Mouse (Mus musculus) forebrain, embryonic 10.5 days (tissue): Measurements from ENCODE around the gene 1700011L22Rik. TPM values are rescaled to one million over a fixed set of nuclear protein-coding genes. Genes with fewer than 3 reads are reported as not detected.

Experiments
- DNase-seq: peaks from one replicate; pipeline ENCODE4 v3.0.0-alpha.2; 2017; ENCODE audit warnings: low spot score; ENCODE audit errors: extremely low spot score
- H3K27ac ChIP-seq: fragments of 300-500 bp; sonication (generic); 2 replicates; pipeline ENCODE4 v1.5.1; 2016; ENCODE audit warnings: mild to moderate bottlenecking
- H3K27me3 ChIP-seq: fragments of 300-500 bp; sonication (generic); 2 replicates; pipeline ENCODE4 v1.6.1; 2016; ENCODE audit warnings: mild to moderate bottlenecking; ENCODE audit not compliant: poor library complexity, severe bottlenecking
- H3K36me3 ChIP-seq: fragments of 300-500 bp; sonication (generic); replicated peaks from 2 replicates; pipeline ENCODE4 v1.6.1; 2016; ENCODE audit warnings: mild to moderate bottlenecking, moderate library complexity
- H3K4me1 ChIP-seq: fragments of 300-500 bp; sonication (generic); 2 replicates; pipeline ENCODE4 v1.6.1; 2016
- H3K4me3 ChIP-seq: fragments of 300-500 bp; sonication (generic); 2 replicates; pipeline ENCODE4 v1.5.1; 2016; ENCODE audit warnings: mild to moderate bottlenecking, moderate library complexity
- H3K9me3 ChIP-seq: fragments of 300-500 bp; sonication (generic); 2 replicates; pipeline ENCODE4 v1.6.1; 2016; ENCODE audit warnings: mild to moderate bottlenecking, moderate library complexity
- WGBS: fragments of 180-500 bp; shearing (Covaris S2); methylation state at CpG from one replicate; pipeline ENCODE4 v1.1.7; 2016; 5-methylcytosine and 5-hydroxymethylcytosine counted together
- polyA plus RNA-seq: library from polyadenylated mRNA; unstranded; fragments of >200 nt; fragmentation: Nextera tagmentation; extraction: Ambion mirVana; gene quantifications from 2 replicates; pipeline ENCODE4 v1.2.1, GENCODE M21; 2016

1700011L22Rik gene
- polyA plus RNA-seq: not detected in 2 replicates

DNA sequence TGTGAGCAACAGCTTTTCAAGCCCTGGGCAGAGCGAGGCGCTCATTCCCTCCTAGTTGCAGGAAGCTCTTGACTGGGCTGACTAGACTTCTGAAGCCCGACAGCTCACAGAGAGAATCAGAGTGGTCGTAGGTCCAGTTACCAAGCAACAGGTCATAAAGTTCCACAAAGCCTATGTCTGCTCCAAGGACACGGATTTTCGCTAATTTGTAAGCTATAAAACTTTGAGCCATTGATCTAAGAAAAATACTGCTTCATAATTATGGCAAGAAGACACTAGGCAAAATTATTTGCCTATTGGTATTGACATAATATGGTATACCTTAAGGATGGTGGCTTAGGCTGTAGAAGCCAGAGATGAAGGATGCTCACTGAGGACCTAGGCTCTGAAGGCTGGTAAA, at the start of gene 1700011L22Rik:
Gene 1700011L22Rik (minus strand): TSS at position 101 of the 400 bp plus-strand sequence.
- Histone ChIP-seq H3K27ac (no peak within 1 kb of the TSS), H3K27me3 (no peaks in the 10 kb centered on the region), H3K4me3 (no peak within 1 kb of the TSS), H3K9me3 (no peaks in the 10 kb centered on the region), H3K36me3 (no peaks in the 10 kb centered on the region), H3K4me1 (no peaks in the 10 kb centered on the region)
- no peak for DNase-seq
- WGBS: 97% methylated on average over 6 of the region's 6 CpGs

DNA sequence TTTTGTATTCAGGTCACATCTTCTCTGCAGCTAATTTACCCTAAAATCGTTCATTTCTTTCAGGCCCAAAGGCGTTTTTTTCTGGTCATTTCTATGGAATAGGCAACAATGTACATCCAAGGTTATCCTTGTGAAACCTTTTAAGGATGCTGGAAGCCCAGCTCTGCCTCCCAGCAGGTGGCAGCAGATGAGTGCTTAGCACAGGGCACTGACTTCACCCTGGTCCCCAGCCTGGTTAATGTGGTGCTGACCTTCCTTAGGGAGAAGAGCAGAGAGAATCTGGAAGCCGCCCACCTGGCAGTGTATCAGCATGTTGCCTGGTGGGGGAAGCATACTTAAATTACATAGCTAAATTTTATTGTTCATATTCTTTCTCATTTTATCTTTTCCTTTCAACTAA, 49.4 kb upstream of the 1700011L22Rik start:
- Histone ChIP-seq H3K9me3 (no peaks in the 10 kb centered on the region), H3K27ac (no peak overlapping the region), H3K36me3 (no peaks in the 10 kb centered on the region), H3K4me1 (peaks cover 42% of the 10 kb centered on the region), H3K4me3 (no peak overlapping the region), H3K27me3 (no peaks in the 10 kb centered on the region)
- no peak for DNase-seq
- WGBS: 65% methylated on average over 3 of the region's 3 CpGs

DNA sequence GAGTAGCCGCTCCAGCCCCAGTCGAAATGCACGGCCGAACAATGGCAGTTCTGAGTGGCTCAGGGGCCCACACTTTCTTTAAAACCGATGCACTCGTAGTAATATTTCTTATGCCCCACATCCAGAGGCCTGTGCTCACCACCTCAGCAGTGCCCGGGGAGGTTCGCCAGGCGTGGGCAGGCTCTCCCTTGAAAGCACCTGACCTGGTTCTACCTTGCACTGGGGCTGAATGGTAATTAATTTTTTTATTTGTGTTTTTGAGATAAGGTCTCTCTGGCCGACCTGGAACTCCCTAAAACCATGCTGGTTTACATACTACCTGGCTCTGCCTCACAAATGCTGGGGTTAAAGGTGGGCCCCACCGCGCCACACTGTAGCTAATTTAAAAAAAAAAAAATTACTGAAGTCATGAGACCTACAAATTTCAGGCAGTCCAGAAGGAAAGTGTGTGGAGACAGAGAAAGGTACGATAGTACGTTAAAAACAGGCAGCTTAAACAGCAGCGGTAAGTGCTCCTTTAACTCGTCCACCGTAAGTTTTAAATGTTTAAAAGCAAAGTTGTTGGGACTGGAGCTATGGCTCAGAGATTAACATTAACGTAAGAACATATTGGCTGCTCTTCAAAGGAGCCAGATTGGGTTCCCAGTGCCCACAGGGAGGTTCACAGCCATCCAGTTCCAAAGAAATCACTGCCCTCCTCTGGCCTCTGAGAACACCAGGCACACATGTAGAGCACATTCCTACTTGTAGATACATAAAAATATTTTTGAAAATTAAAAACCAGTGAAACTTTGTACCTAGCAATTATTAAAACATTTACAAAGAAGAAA, 47.1 kb upstream of the 1700011L22Rik start:
- 15% methylated on average over 18 of the region's 18 CpGs for WGBS
- no peak for DNase-seq
- H3K4me1 ChIP-seq: peaks cover 42% of the 10 kb centered on the region

DNA sequence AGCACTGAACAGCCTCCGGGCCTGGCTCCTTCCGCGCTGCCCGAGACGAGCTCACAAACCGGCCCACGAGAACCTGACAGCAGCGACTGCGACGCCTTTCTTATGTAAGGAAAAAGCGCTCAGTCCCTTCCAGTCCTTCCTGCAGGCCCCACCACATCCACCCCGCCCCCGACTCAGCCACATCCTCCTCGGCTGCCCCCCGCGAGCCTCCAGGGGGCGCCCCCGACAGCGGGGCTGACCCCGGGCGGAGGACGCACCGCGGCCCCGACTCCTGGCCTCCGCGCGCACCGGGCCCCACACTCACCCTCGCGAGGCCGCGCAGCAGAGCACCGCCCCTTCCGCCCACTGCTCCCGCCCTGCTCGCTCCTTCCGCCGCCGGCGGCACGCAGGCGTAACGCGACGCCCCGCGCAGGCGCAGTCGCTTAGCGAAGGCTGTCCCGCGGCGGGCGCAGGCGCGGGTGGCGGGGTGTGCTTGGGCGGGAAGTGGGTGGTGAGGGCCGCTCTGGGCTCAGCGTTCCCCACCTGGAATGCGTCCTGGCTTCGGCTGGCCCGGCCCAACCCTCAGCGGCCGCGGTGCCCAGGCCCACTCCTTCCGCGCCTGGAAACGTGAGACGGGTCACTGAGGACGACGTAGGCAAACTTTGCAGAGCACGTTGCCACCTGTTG, 46.4 kb upstream of the 1700011L22Rik start, which contains the start of gene Mmaa:
Gene Mmaa (minus strand): TSS at position 328 of the 666 bp plus-strand sequence.
- no peaks in the 10 kb centered on the region for H3K36me3 ChIP-seq
- peak within 1 kb of the TSS; percentile 67 for H3K4me3 ChIP-seq
- H3K4me1 ChIP-seq: peaks cover 42% of the 10 kb centered on the region
- no peaks in the 10 kb centered on the region for H3K27me3 ChIP-seq
- peak within 1 kb of the TSS; percentile 97 for H3K27ac ChIP-seq
- DNase-seq: peak; percentile 95
- no peaks in the 10 kb centered on the region for H3K9me3 ChIP-seq
- WGBS: under 1% methylated on average over 74 of the region's 74 CpGs

More for the DNA sequence above, 47.1 kb upstream of the 1700011L22Rik start:
- peak overlapping the region; percentile 97 for H3K27ac ChIP-seq
- no peaks in the 10 kb centered on the region for H3K36me3 ChIP-seq
- H3K27me3 ChIP-seq: no peaks in the 10 kb centered on the region
- H3K9me3 ChIP-seq: no peaks in the 10 kb centered on the region
- peak overlapping the region; percentile 67 for H3K4me3 ChIP-seq

DNA sequence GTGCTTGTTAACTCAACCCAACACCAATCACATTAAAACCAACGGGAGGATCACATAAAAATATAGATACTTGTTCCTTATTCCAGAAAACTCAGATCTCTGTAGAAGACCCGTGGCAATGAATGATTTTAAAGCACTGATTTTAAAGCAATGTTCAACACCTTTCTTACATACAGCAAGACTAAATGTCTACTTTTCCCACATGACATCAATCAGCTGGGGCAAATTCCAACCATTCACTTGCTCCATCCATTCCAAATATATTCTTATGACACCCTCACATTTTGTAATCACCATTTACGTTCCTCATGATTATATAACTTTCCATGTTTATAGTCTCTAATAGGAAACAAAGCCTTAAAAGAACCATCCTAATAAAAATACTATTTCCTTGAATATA, 45.5 kb upstream of the 1700011L22Rik start:
- peak overlapping the region; percentile 67 for H3K4me3 ChIP-seq
- H3K4me1 ChIP-seq: peaks cover 42% of the 10 kb centered on the region
- no peaks in the 10 kb centered on the region for H3K36me3 ChIP-seq
- WGBS: 79% methylated on average over 3 of the region's 3 CpGs
- no peaks in the 10 kb centered on the region for H3K27me3 ChIP-seq
- DNase-seq: no peak
- peak overlapping the region; percentile 97 for H3K27ac ChIP-seq
- H3K9me3 ChIP-seq: no peaks in the 10 kb centered on the region

DNA sequence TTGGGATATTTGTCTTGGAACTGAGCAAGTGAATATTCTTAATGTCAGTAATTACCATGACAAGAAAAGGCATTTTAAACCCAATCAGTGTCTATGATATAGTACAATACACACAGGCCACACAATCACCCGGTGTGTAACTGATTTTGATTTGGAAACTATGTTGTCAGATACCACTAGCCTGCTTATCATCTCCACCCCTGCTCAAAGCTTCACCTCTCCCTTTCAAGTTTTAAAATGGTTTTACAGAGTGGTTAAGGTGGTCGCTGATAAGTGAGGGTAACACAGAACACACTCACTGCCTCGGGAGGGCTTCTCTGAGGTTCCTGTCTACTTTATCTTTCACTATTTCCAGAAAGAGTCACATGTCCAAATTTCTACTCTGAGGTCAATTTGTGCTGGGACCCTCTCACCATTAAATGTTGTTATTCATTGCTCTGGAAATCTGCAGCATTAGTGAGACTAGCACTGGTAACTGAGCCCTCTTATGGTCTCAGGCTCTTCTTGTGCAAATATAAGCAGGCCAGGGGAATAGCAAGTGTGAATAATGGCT, 44.4 kb upstream of the 1700011L22Rik start:
- no peaks in the 10 kb centered on the region for H3K27me3 ChIP-seq
- WGBS: 92% methylated on average over 3 of the region's 3 CpGs
- H3K9me3 ChIP-seq: no peaks in the 10 kb centered on the region
- DNase-seq: no peak
- peaks cover 40% of the 10 kb centered on the region for H3K4me1 ChIP-seq
- no peaks in the 10 kb centered on the region for H3K36me3 ChIP-seq
- H3K27ac ChIP-seq: no peak overlapping the region
- H3K4me3 ChIP-seq: no peak overlapping the region

DNA sequence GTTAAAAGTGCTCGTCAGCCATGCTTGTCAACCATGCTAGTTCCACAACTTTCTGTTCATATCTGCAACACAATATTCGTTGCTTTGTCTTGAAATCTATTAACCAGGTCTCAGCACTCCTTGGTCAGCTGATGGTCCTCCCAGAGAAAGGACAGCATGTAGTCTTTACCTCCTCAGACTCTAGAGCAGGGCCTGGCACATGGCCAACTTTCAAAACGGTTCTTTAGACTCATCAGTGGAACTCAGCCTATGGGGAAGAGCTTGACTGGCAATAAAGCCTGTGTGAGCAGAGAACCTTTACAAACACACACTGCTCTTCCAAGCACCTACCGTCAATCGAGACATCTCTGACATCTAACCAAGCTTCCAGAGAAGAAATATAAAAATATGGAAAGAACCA, 41.2 kb upstream of the 1700011L22Rik start:
- no peak for DNase-seq
- H3K27ac ChIP-seq: no peak overlapping the region
- no peaks in the 10 kb centered on the region for H3K27me3 ChIP-seq
- H3K4me1 ChIP-seq: peaks cover 13% of the 10 kb centered on the region
- WGBS: 89% methylated on average over 5 of the region's 5 CpGs
- H3K4me3 ChIP-seq: no peak overlapping the region
- no peaks in the 10 kb centered on the region for H3K36me3 ChIP-seq
- H3K9me3 ChIP-seq: no peaks in the 10 kb centered on the region

DNA sequence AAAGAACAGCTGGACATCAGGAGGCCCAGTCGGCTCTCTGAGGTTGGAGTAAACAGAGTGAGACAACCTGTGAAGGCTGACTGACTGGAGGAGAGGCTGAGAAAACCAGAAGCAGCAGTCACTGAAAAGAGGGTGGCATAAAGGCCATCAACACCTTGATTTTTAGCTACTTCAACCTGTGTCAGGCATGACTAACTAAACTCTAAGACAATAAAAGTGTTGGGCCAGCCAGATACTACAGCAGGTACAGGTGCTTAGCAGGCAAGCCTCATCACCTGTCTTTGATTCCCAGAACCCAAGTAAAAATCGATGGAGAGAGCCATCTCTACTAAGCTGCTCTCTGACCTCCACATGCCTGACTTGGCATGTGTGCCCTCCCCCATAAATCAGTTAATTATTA, 40.3 kb upstream of the 1700011L22Rik start:
- Histone ChIP-seq H3K36me3 (no peaks in the 10 kb centered on the region), H3K4me3 (no peak overlapping the region), H3K27ac (no peak overlapping the region), H3K27me3 (no peaks in the 10 kb centered on the region), H3K9me3 (no peaks in the 10 kb centered on the region), H3K4me1 (peaks cover 9% of the 10 kb centered on the region)
- WGBS: 76% methylated on average over 2 of the region's 2 CpGs
- no peak for DNase-seq

DNA sequence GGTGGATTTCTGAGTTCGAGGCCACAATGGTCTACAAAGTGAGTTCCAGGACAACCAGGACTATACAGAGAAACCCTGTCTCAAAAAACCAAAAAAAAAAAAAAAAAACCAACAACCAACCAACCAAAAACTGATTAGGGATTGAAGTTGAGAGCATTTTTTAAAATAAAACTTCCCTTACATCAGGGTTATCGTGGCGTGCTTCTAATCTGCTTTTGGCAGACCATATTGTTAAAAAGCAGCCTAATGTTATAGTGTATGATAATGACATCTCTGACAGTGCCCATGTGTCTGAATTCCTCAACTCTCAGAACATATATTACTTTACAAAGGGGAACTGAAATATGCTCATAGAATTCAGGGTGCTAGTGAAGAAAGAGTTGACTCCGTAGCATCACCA, 39.9 kb upstream of the 1700011L22Rik start:
- Histone ChIP-seq H3K27ac (no peak overlapping the region), H3K27me3 (no peaks in the 10 kb centered on the region), H3K9me3 (no peaks in the 10 kb centered on the region), H3K36me3 (no peaks in the 10 kb centered on the region), H3K4me3 (no peak overlapping the region), H3K4me1 (peaks cover 5% of the 10 kb centered on the region)
- no peak for DNase-seq
- WGBS: 89% methylated on average over 4 of the region's 4 CpGs

DNA sequence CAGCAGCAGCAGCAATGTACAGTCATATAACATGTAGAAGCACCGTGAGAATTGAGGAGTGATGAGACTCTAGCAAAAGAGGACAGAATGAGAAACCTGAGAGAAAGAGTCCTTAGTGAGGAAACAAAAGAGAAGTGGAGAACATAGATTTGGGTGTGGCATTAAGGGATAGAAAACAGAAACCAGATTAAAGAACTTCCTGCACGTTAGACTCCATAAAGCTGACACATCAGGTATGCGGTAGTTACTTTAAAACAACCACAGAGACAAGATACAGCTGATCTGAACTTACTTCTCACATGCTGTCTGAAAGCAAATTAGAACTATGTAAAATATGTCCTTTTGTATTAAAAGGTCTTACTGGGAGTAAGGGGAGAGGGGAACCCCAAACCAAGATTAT, 38.1 kb upstream of the 1700011L22Rik start:
- 94% methylated on average over 3 of the region's 3 CpGs for WGBS
- Histone ChIP-seq H3K9me3 (no peaks in the 10 kb centered on the region), H3K27me3 (no peaks in the 10 kb centered on the region), H3K36me3 (peaks cover 6% of the 10 kb centered on the region; the same call in 1 of the 2 replicates), H3K4me1 (no peaks in the 10 kb centered on the region), H3K4me3 (no peak overlapping the region), H3K27ac (no peak overlapping the region)
- no peak for DNase-seq

DNA sequence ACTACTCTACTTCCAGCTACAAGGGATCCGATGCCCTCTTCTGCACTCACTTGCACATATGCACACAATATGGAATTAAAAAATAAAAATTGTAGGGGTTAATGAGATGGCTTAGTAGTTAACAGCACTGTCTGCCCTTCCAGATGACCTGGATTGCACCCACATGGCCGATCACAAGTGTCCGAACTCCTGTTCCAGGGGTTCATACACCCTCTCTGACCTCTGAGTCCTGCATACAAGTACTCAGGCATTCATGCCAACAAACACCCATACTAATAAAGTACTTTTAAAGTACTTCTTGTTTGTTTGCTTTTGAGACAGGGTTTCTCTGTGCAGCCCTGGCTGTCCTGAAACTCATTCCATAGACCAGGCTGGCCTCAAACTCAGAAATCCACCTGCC, 36.3 kb upstream of the 1700011L22Rik start:
- WGBS: 96% methylated on average over 3 of the region's 3 CpGs
- Histone ChIP-seq H3K4me3 (no peak overlapping the region), H3K9me3 (no peaks in the 10 kb centered on the region), H3K27me3 (no peaks in the 10 kb centered on the region), H3K4me1 (no peaks in the 10 kb centered on the region), H3K36me3 (peaks cover 14% of the 10 kb centered on the region), H3K27ac (no peak overlapping the region)
- DNase-seq: no peak

DNA sequence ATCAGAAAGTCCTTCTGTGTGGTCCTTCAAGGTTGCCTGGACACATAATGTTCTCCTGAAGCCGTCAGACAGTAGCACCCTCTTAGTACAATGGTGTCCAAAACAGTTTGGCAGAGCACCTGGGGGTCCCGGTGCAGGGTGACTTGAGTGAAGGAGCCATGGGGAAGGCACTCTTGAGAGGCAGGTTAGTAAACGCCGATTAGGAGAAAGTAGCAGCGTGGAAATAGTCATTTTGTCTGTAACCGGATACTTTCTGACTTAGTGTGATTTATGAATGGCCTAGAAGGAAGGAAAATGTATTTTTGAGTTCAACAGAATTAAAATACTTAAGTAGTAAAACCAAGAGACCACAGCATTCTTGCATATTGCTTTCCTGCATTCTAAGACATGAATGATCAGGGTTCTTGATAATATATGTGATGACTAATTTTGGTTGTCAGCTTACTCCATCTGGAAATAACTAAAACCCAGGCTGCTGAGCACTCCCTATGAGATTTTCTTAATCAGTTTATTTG, 33.1 kb upstream of the 1700011L22Rik start:
- DNase-seq: no peak
- 92% methylated on average over 6 of the region's 6 CpGs for WGBS
- no peak overlapping the region for H3K4me3 ChIP-seq
- no peaks in the 10 kb centered on the region for H3K4me1 ChIP-seq
- peaks cover 21% of the 10 kb centered on the region for H3K36me3 ChIP-seq
- no peak overlapping the region for H3K27ac ChIP-seq
- no peaks in the 10 kb centered on the region for H3K27me3 ChIP-seq
- H3K9me3 ChIP-seq: no peaks in the 10 kb centered on the region
